Mouse (Mus musculus) spleen, postnatal 4 days (tissue): ENCODE data around the gene M1ap.

Experiments used
- DNase-seq, 2 experiments: peaks; one replicate each; pipeline ENCODE4 v3.0.0; 2022; ENCODE audit warnings: low spot score in 2 of 2

Gene M1ap

GRCm38 (mm10) chr6:83006114-83006513 is 59.4 kb downstream of the M1ap start:
- peak in 1 of 2 experiments; percentile 57 for DNase-seq

DNA sequence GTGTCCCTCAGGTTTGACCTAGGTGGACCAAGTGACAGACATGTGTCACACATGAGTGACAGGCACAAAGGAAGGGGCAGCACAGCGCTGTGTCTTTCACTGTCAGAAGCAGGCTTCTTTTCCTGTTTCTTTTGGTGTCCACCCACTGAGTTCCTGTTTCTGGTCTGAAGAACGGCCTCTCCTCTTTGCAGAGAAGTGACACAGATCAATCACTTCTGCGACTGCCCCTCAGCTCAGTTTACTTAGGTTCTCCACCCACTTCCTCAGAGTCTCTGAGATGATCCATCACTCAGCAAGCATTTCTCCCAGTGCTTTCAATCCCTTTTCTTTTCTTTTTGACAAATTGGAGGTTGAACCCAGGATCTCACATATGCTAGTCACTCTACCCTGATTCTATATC is 62.0 kb downstream of the M1ap start:
- DNase-seq, result peak in 1 of 2 experiments; percentile 64

DNA sequence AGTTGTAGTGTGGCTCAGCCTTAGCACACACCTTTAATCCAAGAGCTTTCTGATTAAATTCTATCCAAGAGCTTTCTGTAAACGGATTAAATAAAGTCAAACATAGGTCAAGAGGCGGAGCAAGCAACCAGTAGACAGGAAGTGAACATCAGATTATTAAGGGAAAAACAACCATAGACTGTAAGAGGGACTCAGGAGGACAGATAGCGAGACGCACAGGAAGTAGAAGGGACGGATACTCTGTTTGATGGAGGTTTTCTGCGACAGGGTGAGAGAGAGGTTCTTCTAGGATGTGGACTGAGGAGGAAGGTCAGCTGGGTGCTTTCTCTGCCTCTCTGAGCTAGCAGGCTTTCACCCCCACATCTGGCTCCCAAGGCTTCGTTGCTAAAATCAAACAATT is 63.3 kb downstream of the M1ap start:
- DNase-seq, result peak in 1 of 2 experiments; percentile 65

- DNase-seq, result no peak
Measured at GRCm38 (mm10) chr6:83011255-83011654, 64.6 kb downstream of the M1ap start.

- no peak for DNase-seq
Measured at GRCm38 (mm10) chr6:83011756-83012155, 65.1 kb downstream of the M1ap start.

DNA sequence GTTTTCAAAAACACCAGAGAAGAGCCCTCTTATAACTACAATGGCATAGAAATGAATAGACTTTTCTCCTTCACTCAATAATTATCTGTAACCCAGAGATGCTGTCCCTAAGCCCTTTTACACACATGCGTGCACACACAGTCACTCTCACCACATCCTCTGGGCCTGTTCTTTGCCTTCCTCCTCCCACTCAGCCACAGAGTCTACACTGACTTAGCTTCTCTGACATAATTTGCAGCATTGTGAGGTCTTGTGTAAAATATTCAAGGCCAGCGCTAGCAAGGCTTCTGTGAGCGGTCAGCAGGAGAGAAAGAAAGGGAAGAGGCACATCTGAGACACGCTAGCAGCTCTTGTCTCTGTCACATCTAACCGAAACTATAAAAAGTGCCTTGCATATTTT is 66.7 kb downstream of the M1ap start:
- DNase-seq, result peak in 1 of 2 experiments; percentile 39

- peak; percentile 78 to 81 for DNase-seq
Measured at GRCm38 (mm10) chr6:83014482-83015466, 68.1 kb downstream of the M1ap start.

DNA sequence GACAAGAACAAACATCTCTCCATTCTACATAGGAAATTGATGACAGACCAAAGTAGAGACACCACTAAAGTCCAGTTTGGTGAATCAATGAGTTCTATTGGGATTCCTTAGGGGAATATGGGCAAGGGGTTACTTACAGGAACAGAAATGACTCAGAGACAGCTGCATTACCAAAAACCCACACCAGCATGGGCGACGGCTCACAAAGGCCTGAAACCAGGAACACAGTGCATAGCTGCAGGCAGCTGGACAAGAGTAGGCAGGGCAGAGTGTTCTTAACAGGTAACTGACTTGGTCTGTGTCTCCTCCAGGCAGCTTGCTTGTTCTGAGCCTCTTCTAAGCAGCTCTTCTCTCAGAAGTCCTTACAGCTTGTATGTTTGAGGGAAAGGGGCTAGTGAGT is 69.0 kb downstream of the M1ap start:
- no peak for DNase-seq

GRCm38 (mm10) chr6:83017190-83017589 is 70.5 kb downstream of the M1ap start:
- DNase-seq, result no peak

DNA sequence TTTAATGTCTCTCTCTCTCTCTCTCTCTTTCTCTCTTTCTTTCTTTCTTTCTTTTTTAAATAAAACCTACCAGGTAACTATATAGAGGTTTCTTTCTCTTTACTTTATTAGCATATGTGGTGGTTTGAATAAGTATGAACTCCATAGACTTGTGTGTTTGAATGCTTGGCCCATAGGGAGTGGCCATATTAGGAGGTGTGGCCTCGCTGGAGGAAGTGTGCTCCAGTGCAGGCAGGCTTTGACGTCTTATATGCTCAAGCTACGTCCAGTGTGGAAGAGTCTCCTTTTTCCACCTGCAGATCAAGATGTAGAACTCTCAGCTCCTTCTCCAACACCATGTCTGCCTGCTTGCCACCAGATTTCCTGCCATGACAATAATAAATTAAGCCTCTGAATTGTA is 72.3 kb downstream of the M1ap start:
- DNase-seq, result no peak

DNA sequence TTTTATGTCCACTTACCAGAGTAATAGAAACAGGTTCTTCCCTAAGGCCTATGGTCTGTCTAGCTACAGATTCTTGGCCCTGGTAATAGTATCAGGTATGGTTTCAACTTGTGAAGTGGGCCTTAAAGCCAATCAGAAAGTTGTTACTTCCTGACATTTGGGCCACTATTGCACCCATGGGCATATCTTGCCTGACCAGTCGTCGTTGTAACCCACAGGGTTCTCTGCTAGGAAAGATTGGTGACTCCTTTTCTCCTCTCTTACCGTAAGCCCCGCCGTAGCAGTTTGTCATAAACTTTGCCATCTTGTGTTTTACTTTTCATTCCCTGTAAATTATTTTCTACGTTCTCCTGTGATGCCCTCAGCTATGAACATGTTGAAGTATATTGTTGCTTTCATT is 73.4 kb downstream of the M1ap start:
- DNase-seq, result peak in 1 of 2 experiments; percentile 50

- no peak for DNase-seq
Measured at GRCm38 (mm10) chr6:83020836-83021593, 74.3 kb downstream of the M1ap start.

- DNase-seq, result no peak
Measured at GRCm38 (mm10) chr6:83023008-83023407, 76.3 kb downstream of the M1ap start.

GRCm38 (mm10) chr6:83023786-83024185 is 77.1 kb downstream of the M1ap start:
- no peak for DNase-seq

GRCm38 (mm10) chr6:83024421-83024820 is 77.7 kb downstream of the M1ap start:
- no peak for DNase-seq

DNA sequence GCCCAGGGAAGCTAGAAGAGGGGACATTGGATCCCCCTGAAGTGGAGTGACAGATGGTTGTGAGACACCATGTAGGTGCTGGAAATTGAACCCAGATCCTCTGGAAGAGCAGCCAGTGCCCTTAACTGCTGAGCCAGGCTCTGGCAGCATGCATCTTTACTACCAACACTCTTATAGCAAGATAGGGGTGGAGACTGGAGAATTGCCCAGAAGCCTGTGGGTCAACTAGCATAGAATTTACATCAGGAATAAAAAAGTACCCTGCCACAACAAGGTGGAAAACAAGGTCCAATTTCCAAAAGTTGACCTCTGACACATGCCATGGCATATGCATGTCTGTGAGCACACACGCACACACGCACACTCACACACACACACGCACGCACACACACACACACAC is 78.5 kb downstream of the M1ap start:
- no peak for DNase-seq

DNA sequence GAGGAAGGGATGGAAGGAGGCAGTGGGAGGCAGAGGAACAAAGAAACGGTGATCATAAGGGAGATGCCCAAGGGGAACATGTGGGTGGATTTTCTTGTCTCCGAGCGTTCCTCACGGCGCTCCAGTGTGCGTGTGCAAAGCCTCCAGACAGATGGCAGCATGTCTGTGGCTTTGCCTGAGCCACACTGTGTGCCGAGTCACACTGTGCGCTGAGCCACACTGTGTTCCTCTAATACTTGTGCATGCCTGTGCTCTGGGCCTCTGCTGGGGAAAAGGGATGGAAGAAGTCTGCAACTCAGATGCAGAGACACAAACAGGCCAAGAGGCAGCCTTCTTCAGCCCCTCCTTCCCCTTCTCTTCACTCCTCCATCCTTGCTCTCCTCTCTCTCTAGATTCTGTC is 80.6 kb downstream of the M1ap start:
- DNase-seq, result no peak

DNA sequence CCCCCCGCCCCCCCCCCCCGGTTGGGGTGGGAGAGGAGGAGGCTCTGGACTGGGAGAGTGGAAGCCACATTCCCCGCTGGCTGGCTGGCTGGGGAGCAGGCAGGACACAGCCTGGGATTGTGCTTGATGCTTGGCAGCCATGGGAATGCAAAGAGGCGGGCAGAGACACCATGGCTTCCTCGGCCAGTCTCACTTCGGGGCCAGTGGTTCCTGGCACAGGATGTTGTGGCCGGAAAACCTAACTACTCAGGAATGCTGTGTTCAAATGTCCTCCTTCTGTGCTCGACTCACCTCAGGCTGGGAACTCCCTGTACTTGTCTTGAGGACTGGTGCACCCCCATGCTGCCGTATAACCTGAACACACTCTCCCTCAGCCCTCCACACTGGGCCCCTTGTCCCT is 81.0 kb downstream of the M1ap start:
- no peak for DNase-seq

DNA sequence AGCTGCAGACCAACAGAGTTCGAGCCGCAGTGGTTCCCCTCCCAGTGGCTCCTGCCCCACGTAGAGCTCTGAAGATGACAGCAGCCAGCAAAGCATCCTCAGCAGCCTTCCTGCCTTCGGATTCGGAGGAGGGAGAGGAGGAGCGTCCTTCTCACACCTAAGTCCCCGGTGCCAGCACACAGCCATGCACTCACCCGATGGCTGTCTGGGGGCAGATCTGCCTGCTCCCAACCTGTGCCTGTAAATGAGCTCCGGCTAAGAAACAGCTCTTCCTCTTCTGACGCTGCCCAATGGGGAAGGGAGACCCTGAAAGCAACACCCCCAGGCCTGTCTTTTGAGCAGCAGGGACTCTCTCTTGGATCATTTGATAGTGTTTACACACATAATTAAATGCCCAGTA is 83.1 kb downstream of the M1ap start:
- no peak for DNase-seq

GRCm38 (mm10) chr6:83031111-83031510 is 84.4 kb downstream of the M1ap start:
- DNase-seq, result no peak

- DNase-seq, result no peak
Measured at GRCm38 (mm10) chr6:83031921-83032590, 85.4 kb downstream of the M1ap start.

GRCm38 (mm10) chr6:83032769-83033191 is 86.1 kb downstream of the M1ap start:
- DNase-seq, result peak; percentile 66 to 86
